Mouse (Mus musculus): ENCODE measurements around the gene Gm36210.
A peak's percentile ranks its signal among the peaks of the same experiment; 100 is the strongest.
"Not testable (repeated sequence)": the region's sequence is repeated elsewhere in the genome, so short reads cannot be mapped to it uniquely, and the experiment has no call there.

The Gm36210 gene

DNA sequence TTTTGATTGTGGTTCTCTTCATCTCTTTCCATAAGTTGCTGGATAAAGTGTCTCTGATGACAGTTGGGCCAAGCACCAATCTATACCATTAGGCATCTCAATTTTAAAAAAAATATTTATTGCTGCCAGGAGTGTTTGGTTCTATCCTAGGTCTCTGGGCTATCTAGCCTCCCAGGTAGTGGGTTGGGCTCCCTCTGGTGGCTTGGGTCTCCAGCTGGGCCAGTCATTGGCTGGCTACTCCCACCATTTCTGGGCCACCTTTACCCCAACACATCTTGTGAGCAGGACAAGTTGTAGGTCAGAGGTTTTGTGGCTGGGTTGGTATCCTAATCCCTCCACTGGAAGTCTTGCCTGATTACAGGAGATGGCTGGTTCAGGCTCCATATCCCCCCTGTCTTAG lies 28.1 kb downstream of the Gm36210 start:
- peak; percentile 49 for DNase-seq

DNA sequence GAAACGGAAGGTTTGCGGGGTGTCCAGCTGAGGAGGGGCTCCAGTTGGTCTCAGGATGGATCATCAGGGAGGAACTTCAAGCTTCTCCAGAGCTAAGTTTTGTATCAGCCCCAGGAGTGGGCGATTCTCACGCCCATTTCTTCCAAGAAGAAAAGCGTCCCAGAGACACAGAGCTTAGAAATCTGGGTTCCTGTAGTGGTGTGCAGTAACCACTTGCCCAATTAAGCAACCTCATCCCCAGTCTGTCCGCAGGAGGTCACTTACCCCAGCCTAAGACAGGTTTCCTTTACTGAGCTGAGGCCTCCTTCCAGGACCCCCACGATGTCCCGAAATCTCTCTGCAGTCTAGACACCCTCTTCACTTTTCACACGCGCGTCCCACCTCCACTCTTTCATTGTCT lies 29.1 kb downstream of the Gm36210 start:
- DNase-seq = no peak

DNA sequence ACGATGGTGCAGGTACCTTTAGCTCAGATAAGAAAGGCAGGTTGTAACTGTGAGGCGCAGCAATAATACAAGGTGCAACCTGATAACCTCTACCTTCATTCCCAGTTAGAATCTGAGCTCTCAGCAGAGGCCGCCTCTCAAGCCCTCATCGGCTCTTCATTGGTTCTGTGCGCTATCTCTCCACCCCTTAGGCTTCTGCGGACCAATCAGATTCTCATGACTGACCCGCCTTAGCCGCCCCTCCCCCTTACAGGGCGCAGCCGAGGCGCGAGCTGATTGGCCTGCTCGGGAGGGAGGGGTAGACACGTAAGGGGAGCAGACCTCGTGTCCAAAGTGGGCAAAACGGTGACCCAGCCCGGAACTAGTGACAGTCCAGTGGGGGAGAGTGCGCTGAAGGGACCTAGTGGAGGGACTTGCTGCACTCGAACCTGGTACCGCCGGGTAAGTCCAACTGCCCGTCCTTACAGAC lies 29.5 kb downstream of the Gm36210 start, which contains the start of gene Isoc2a:
Gene Isoc2a, plus strand, starts transcription at position 401 of the 469 bp plus-strand sequence.
- DNase-seq = peak; percentile 96

DNA sequence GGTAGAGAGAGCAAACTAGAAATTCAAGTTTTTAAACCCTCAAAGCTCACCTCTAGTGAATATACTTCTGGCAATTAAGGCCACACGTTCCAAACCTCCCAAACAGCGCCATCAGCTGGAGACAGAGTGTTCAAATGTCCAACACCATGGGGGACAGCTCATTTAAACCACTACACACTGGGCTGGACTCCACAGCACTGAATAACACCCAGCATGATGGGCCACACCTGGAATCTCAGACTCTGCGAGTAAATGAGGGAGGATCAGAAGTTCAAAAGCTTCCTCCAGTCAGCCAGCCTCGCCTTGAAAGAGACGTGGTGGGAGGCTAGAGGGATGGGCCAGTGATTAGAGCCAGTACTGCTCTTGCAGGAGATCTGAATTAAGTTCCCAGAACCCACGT lies 36.2 kb downstream of the Gm36210 start, which contains the start of gene Isoc2b:
Gene Isoc2b, minus strand, starts transcription at position 126 of the 400 bp plus-strand sequence.
- no peak for DNase-seq

DNA sequence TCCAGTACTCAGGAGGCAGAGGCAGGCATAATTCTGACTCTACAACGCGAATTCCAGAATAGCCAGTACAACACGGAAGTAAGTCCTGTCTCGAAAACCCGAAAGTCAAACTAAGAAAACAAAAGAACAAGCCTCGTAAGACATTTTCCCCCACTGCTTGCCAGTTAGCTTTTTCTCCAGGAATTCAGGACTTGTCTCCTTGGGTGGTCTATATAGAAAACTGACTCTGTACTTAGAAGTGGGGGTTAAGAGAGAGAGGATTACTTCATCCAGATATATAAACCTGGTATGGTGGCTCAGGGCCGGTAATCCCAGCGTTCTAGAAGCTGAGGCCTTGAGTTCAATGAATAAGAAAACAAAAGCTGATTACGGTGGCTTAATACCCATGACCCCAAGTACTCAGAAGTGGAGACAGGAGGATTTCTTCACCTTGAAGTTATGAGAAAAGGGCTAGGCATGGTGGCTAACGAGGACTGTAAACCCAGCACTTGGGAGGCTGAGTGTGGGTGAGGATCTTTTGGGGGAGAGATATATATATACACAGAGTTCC lies 39.6 kb downstream of the Gm36210 start:
- DNase-seq = no peak

DNA sequence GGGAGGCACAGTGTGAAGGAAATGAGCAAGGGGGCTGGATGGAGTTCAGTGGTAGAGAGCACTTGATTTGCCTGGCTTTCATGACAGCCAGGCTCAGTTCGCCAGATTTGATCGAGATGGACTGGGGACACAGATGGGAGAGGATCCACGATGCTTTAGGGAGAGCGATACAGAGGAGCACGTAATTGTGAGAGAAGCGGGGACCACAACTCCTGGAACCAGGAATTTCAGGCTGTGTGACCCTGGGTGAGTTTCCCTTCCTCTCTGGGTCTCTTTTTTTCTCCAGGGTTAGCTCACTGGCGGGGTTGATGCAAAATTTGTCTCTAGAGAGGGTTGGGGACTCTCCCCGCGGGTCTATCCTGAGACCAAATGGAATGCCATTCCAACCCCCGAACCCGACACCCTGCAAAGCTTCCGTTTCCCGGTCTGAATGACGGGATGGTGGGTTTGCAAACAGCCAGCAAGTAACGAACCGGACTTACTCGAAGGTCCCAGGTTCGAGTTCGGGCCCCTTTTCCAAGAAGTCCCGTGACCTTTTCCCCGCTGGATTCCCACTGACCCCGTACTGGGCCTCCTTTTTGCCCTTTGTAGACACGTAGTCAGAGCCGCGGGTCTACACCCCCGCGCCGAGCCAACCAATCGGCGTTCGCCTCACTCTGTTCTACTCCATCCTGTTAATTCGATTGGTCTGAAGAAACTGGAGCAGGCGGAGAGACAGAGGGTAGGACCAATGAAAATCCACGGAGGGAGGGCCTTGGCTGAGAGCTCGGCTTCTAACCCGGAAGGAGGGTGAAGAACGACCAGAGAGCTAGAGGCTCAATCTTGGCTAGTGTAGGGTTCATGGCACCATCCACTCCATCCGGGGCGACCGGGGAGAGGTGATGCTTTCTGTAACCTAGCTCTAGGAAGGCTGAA lies 40.5 kb downstream of the Gm36210 start:
- peak; percentile 95 for DNase-seq

DNA sequence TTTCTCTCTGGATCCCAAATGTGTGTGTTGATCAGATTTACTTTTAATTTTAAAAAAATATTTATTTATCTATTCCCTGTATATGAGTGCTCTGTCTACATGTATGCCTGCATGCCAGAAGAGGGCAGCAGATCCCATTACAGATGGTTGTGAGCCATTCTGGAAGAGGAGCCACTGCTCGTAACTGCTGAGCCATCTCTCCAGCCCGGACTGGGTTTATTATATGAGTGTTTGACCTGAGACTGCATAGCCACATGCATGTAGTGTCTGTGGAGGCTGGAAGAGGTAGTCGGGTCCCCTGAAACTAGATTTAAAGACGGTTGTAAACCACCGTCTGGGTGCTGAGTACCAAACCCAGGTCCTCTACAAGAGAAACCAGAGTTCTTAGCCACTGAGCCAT lies 41.2 kb downstream of the Gm36210 start:
- DNase-seq = peak; percentile 65

DNA sequence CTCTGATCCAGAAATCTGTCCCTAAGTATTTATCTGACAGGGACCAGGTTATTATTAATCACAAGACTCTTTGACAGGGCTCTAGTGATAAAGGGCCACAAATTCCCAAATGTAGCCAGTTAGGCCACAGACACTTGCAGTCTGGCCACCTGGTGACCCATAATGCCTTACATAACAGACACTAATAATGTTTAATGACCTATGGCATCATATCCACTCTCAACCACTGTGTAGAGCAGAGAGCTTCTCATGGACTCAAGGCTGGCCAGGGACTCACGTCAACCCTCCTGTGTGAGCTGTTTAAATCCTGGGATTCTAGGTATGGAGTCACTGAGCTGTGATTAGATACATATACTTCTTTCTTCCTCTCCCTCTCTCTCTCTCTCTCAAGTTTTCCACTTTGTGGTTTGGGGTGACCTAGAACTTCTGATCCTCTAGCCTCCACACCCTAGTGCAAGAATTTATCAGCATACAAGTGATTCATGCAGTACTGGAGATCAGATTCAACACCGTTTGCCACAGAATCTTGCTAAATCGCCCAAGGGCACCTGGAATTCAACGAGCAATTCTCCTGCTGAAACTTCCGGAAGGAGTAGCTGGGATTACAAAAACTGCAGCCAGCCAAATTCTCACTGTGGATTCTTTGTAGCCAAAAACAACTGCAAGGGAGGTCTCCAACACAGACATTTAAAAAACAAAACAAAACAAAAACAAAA lies 42.0 kb downstream of the Gm36210 start:
- no peak for DNase-seq

DNA sequence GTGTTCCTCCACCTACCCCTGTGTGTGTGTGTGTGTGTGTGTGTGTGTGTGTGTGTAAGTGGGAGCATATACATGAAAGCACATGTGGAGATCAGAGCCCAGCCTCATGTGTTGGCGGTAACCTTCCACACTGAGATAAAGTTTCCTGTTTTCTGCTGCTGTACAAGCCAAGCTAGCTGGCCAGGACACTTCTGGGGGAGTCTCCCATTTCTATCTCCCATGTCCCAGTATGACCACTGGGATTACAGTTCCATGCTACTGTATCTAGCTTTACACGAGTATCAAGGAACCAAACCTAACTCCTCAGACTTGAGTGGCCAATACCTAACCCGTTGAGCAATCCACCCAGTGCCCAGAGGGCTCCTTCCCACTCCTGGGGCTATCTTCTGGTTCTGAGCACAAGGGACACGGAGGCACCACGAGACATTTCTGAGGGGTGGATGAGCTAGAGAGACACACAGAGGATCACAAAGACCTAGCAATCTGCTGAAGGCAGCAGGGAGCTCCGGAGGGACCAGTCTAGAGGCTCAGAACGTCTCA lies 42.7 kb downstream of the Gm36210 start:
- DNase-seq = no peak

DNA sequence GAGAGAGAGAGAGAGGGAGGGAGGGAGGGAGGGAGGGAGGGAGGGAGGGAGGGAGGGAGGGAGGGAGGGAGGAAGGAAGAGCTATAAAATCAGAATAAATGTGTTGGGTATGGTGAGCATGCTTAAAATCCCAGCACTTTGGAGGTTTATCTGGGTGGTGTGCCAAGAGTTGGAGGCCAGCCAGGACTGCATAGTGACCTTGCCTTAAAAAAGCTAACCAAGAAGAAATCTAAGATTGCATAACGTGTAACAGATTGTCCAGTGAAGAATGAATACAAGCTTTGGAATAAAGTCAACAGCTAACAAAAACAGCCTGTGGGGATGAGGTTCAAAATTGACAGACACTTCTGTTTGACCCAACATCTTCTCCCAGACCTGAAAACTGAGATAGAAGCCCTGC lies 43.3 kb downstream of the Gm36210 start:
- DNase-seq = no peak

DNA sequence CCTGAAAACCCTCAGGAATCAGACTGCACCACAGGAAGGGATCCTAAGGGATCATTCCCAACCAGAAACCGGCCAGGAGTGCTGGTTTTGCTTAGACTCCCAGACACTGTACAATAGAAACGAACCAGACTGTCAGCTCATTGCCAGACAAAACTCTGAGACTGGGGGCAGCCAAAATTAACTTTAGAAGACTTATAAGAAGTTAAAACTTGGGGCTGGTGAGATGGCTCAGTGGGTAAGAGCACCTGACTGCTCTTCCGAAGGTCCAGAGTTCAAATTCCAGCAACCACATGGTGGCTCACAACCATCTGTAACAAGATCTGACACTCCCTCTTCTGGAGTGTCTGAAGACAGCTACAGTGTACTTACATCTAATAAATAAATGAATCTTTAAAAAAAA lies 45.4 kb downstream of the Gm36210 start:
- DNase-seq = not testable (repeated sequence)

DNA sequence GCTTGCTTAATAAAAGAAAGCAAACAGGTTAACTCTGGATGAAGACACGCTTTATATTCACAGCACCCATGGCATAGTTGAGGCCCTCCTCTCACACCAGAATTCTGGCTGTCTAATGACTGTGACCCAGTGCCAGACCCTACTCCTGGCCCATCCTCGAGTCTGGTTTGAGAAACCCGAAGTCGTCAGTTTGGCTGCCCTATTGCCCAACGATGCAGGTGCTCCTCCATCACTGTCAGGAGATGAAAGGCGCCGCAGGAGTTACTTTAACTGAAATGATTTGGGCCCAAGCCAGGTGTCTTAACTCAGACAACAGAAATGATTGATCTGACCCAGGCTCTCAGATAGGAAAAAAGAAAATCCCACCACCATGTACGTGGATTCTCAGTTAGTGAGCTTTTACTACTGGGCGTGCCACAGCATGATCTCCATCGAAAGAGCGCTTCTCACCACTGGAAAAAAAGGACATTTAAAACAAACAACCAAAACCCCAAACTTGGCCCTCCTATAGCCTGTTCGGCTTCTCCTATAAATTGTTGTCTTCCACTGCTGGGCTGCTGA lies 46.8 kb downstream of the Gm36210 start:
- DNase-seq = no peak

DNA sequence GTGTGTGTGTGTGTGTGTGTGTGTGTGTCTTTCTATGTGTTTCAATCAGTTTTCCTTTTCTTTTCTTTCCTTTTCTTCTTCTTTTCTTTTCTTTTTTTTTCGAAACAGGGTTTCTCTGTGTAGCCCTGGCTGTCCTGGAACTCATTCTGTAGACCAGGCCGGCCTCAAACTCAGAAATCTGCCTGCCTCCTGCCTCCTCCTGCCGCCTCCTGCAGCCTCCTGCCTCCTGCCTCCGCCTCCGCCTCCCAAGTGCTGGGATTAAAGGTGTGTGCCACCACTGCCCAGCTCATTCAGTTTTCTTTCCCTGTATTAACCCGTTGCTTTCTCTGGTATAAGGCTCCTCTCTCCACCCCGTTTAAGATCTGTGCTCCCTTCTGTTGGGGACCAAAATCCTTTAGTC lies 49.0 kb downstream of the Gm36210 start:
- DNase-seq = no peak

DNA sequence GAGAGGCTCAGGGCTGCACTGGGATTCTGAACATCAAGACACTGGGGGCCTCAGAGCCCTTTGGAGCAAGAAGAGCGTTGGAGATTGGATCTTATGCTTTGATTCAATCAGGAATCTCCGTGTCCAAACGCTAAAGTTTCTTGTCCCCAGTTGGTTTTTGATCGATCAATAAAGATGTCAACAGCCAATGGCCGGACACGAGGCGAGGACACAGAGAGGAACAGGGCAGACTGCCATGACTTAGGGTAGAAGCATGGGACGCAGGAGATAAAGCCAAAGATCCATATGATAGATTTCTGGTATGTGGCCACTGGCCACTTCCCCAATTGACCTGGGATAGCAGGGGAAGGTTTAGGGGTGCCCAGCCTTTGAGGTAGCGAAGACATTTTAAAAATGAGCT lies 49.8 kb downstream of the Gm36210 start:
- DNase-seq = no peak

DNA sequence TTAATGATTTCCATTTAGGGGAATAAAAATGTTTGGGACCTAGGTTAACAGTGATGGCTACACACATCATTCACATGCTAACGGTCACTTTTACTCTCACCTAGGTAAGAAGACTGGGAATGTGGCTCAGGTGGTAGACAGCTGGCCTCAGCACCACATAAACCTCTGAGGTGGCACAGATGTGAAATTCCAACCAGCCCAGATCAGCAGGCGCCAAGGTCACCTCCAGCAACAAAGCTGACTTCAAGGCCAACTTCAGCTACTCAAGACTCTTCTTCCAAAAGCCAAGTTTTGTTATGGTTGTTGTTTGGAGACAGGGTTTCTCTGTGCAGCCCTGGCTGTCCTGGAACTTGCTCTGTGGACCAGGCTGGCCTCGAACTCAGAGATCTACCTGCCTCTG lies 52.7 kb downstream of the Gm36210 start:
- no peak for DNase-seq

DNA sequence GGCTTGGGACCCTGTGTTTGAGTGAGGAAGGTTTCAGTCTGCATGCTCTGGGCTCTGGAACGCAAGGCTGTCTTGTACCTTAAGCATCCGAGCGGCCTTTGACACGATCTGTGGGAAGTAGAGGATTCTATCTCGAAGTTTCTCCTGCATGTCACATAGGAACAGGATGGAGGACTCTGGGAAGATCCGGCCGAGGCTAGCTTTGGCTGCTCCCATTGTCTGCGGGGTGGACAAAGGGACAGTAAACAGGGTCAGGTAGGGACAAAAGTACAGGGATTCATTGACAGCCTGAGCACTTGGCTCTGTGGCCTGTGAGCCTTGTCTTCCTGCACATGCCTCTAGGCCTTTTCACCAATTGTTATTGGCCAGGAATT lies 55.0 kb downstream of the Gm36210 start:
- DNase-seq = no peak

DNA sequence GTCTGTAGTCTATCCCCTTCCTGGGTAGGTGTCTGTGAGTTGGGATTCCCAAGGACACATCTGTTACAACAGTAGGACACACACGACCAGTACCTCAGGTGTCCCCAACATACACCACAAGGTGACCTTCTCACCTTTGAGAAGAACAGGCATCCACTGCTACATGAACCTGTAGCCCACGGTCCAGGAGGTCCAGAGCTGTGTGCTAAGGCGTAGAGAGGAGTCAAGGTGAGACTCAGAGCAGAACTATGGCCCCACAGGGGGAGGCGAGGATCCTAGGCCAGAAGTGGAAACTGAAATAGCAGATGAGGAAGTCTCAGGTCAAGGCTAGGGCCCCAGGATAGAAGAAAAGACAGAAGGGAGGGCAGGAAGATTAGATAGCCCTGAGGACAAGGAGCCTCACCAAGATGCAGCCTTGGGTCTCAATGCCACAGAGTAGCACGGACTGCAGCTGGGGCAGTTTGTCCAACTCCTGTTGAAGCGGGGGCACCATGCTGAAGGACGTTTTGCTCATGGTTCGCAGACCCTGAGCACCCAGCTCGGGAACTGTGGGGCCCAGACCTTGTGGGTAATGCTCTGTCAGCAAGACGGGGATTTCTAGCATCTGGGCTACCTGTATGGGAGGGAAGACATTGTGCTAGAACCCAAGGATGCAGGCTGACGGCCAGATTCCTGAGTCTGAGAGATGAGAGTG lies 55.5 kb downstream of the Gm36210 start:
- no peak for DNase-seq

DNA sequence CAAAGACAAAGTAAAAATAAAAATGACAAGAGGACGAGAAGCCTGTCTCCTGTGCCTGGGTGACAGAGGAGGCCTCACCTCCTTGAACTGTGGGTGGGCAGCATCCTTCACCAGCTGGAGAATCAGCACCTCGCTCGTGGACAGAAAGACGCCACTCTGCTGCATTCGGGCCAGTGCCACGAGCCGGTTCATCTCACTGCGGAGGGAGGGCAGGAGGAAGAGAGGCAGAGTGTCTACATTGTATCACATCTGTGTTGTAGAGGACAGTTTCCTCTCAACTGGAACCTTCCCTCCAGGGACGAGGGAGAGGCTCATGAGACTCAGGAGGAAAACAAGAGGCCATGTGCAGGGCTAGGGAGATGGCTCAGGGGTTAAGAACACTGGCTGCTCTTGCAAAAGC lies 56.9 kb downstream of the Gm36210 start:
- no peak for DNase-seq
